Mouse (Mus musculus) erythroblast, embryonic 14.5 days (primary cell): ENCODE results near the gene Fzd7.

Source experiments
- GATA1 ChIP-seq: IDR thresholded peaks from 2 replicates; pipeline ENCODE4 v1.6.1; 2012; ENCODE audit warnings: low read length, inconsistent platforms, mixed read lengths
- TAL1 ChIP-seq: IDR thresholded peaks from 3 replicates; pipeline ENCODE4 v1.6.1; 2012; ENCODE audit warnings: low read length, inconsistent platforms, mixed read lengths

DNA sequence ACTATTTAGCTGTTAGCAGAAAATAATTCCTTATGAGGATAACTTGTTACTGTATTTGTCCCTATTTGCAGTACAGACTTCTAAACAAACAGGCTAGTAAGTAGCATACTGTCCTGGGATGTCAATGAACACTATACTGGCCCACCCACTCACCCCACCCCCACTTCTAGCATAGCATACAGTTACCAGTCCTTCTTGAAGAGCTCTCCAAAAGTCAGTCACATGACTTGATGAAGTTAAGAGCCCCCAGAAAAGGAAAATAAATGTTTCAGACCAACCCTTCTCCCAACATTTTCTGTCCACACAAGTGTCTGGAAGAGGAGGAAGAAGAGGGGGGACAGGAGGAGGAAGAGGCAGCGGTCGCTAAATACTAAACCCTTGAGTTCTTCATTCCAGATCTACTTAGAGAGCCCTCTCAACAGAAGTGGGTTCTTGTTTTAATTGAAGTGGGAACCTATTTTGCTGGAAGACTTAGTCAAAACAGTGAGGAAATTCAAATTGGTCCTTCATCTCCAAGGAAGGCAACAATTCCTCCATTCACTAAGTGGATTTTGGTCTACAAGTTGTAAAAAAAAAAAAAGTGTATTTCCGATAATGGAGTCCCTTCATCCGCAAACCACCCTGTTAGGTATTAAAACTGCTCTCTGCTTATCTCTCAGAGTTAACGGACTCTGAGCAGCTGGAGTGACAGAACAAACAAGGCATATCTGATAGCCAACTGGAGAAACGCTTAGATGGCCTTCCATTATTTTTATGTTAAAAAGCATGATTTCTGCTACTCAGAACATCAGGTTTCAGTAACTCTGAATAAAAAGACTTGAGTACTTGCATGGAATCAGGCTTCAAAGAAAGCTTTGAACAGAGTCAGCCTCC, 15.8 kb downstream of the Fzd7 start:
- TF ChIP-seq GATA1 (no peak), TAL1 (no peak)
